Mouse (Mus musculus): ENCODE measurements around the gene Ttll4. TPM values are rescaled to one million over a fixed set of nuclear protein-coding genes. Genes with fewer than 3 reads are reported as not detected.

Gene Ttll4
- polyA plus RNA-seq, 1 experiment from 2014 or later = 25.6 TPM

DNA sequence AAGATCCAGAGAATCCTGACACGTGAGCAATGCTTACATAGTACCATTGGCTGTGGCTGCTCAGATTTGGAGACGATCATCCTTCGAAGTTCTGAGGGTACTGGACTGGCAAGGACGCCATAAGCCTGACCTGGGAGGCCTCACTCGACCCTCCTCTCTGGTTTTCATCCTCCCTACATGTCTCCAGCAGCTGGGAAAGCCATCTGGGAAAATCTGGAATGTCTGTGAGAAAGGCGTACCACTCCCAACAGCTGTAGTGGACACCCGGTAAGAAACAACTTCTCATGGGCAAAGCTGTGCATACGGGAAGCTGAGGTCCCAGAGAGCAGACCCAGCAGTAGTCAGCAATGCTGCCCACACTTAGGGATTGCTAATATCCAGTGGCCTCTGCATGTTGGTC lies 90.6 kb downstream of the Ttll4 start:
- Histone ChIP-seq H3K27me3 (ENCODE audit: control insufficient read depth, insufficient read depth, low read length) (peaks cover 9% of the 10 kb centered on the region), H3K4me2 (replicated peaks; ENCODE audit: low read depth, low read length) (no peak overlapping the region), H3K9ac (ENCODE audit: low read depth, low read length) (no peak overlapping the region), H3K4me3 (ENCODE audit: low read depth, low read length) (no peak overlapping the region), H3K9me3 (ENCODE audit: control insufficient read depth, low read length) (no peaks in the 10 kb centered on the region), H3K27ac (ENCODE audit: low read depth, low read length) (no peak overlapping the region), H3K4me1 (replicated peaks; ENCODE audit: control insufficient read depth, insufficient read depth, low read length) (no peaks in the 10 kb centered on the region), H3K36me3 (ENCODE audit: control insufficient read depth, insufficient read depth, low read length) (no peaks in the 10 kb centered on the region)
- WGBS = 87% methylated on average over 8 of the region's 8 CpGs
- ATAC-seq (ENCODE audit: low FRiP score) = no peak
- DNase-seq (ENCODE audit: low spot score) = no peak

DNA sequence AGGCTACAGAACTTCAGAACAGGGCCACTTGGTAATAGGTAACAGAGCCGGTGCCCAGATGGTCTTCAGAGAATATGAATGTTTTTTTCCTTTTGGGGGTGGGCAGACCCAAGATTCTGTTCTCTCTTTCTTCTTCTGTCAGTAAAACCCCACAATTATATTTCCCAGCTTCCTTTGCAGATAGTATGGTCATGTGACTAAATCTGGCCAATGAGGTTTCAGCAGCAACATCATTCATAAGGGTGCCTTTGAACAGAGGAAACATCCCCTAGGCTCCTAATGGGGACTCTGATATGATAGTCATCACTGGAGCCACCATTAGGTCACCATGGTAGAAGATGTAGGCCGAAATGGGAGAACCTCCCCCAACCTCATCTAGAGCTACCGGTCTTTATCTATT lies 91.3 kb downstream of the Ttll4 start:
- no peak for ATAC-seq (ENCODE audit: low FRiP score)
- 95% methylated on average over 3 of the region's 3 CpGs for WGBS
- Histone ChIP-seq H3K4me1 (replicated peaks; ENCODE audit: control insufficient read depth, insufficient read depth, low read length) (no peaks in the 10 kb centered on the region), H3K36me3 (ENCODE audit: control insufficient read depth, insufficient read depth, low read length) (no peaks in the 10 kb centered on the region), H3K4me3 (ENCODE audit: low read depth, low read length) (no peak overlapping the region), H3K9ac (ENCODE audit: low read depth, low read length) (no peak overlapping the region), H3K27me3 (ENCODE audit: control insufficient read depth, insufficient read depth, low read length) (peaks cover 6% of the 10 kb centered on the region), H3K4me2 (replicated peaks; ENCODE audit: low read depth, low read length) (no peak overlapping the region), H3K9me3 (ENCODE audit: control insufficient read depth, low read length) (no peaks in the 10 kb centered on the region), H3K27ac (ENCODE audit: low read depth, low read length) (no peak overlapping the region)
- DNase-seq (ENCODE audit: low spot score) = no peak

Other genes starting within 250 kb of the Ttll4 start
- gene Cnot9, start 155.7 kb upstream of the Ttll4 start, polyA plus RNA-seq (2014; fragmentation: Nextera tagmentation; extraction: Ambion mirVana) = 88.0 and 91.7 TPM in 2 replicates
- gene Plcd4, start 118.9 kb upstream of the Ttll4 start, polyA plus RNA-seq (2014; fragmentation: Nextera tagmentation; extraction: Ambion mirVana) = 0.49 and 1.0 TPM in 2 replicates
- gene Usp37, start 117.5 kb upstream of the Ttll4 start, polyA plus RNA-seq (2014; fragmentation: Nextera tagmentation; extraction: Ambion mirVana) = 42.3 and 45.8 TPM in 2 replicates
- gene Zfp142, start 73.5 kb upstream of the Ttll4 start, polyA plus RNA-seq (2014; fragmentation: Nextera tagmentation; extraction: Ambion mirVana) = 8.5 and 9.0 TPM in 2 replicates
- gene Bcs1l, start 73.5 kb upstream of the Ttll4 start, polyA plus RNA-seq (2014; fragmentation: Nextera tagmentation; extraction: Ambion mirVana) = 19.8 and 20.8 TPM in 2 replicates
- gene Rnf25, start 60.3 kb upstream of the Ttll4 start, polyA plus RNA-seq (2014; fragmentation: Nextera tagmentation; extraction: Ambion mirVana) = 9.2 and 9.6 TPM in 2 replicates
- gene Stk36, start 60.3 kb upstream of the Ttll4 start, polyA plus RNA-seq (2014; fragmentation: Nextera tagmentation; extraction: Ambion mirVana) = 20.6 and 23.9 TPM in 2 replicates
- gene Cyp27a1, start 51.8 kb downstream of the Ttll4 start, polyA plus RNA-seq (2014; fragmentation: Nextera tagmentation; extraction: Ambion mirVana) = 6.4 TPM in 2 replicates
- gene Prkag3, start 87.5 kb downstream of the Ttll4 start, polyA plus RNA-seq (2014; fragmentation: Nextera tagmentation; extraction: Ambion mirVana) = 0.22 TPM in 1 of 2 replicates, not detected in the other
- gene Wnt6, start 110.1 kb downstream of the Ttll4 start, polyA plus RNA-seq (2014; fragmentation: Nextera tagmentation; extraction: Ambion mirVana) = 6.7 and 10.0 TPM in 2 replicates
- gene Wnt10a, start 129.8 kb downstream of the Ttll4 start, polyA plus RNA-seq (2014; fragmentation: Nextera tagmentation; extraction: Ambion mirVana) = 1.6 and 2.0 TPM in 2 replicates
- gene Cdk5r2, start 193.2 kb downstream of the Ttll4 start, polyA plus RNA-seq (2014; fragmentation: Nextera tagmentation; extraction: Ambion mirVana) = 4.6 and 5.3 TPM in 2 replicates
- gene Fev, start 223.7 kb downstream of the Ttll4 start, polyA plus RNA-seq (2014; fragmentation: Nextera tagmentation; extraction: Ambion mirVana) = 1.3 and 3.0 TPM in 2 replicates
- 0.50 and 1.6 TPM in 2 replicates for gene Cryba2, start 231.4 kb downstream of the Ttll4 start, polyA plus RNA-seq (2014; fragmentation: Nextera tagmentation; extraction: Ambion mirVana)